Mouse (Mus musculus) neural tube, embryonic 11.5 days (tissue): ENCODE measurements around the gene Dlx6. TPM values are rescaled to one million over a fixed set of nuclear protein-coding genes. Genes with fewer than 3 reads are reported as not detected.

Experiments used
- polyA plus RNA-seq: library from polyadenylated mRNA; unstranded; fragments of >200 nt; fragmentation: Nextera tagmentation; extraction: Ambion mirVana; gene quantifications from 2 replicates; pipeline ENCODE4 v1.2.1, GENCODE M21; 2014

The Dlx6 gene
- polyA plus RNA-seq, 1 experiment from 2014 or later = not detected

Other genes starting within 250 kb of the Dlx6 start
- 0.74 and 0.97 TPM in 2 replicates for gene Dlx5, start 18.8 kb downstream of the Dlx6 start, polyA plus RNA-seq
- gene Sdhaf3, start 92.7 kb downstream of the Dlx6 start, polyA plus RNA-seq = 7.1 and 7.6 TPM in 2 replicates